Mouse (Mus musculus) midbrain, embryonic 12.5 days (tissue): ENCODE results near the gene Aldh9a1. TPM values are rescaled to one million over a fixed set of nuclear protein-coding genes. Genes with fewer than 3 reads are reported as not detected.

ENCODE experiments used
- ATAC-seq: fragments of 200-750 bp; cut with Nextera tagmentation; 2 replicates; pipeline ENCODE4 v1.8.0; 2017; ENCODE audit warnings: low read depth, moderate TSS enrichment, moderate library complexity; ENCODE audit not compliant: low FRiP score
- H3K27ac ChIP-seq: fragments of 300-500 bp; sonication (generic); replicated peaks from 2 replicates; pipeline ENCODE4 v1.5.1; 2016; ENCODE audit warnings: mild to moderate bottlenecking
- H3K27me3 ChIP-seq: fragments of 300-500 bp; sonication (generic); 2 replicates; pipeline ENCODE4 v1.6.1; 2016; ENCODE audit warnings: mild to moderate bottlenecking
- H3K36me3 ChIP-seq: fragments of 300-500 bp; sonication (generic); 2 replicates; pipeline ENCODE4 v1.6.1; 2016
- H3K4me1 ChIP-seq: fragments of 300-500 bp; sonication (generic); 2 replicates; pipeline ENCODE4 v1.6.1; 2016
- H3K4me2 ChIP-seq: fragments of 300-500 bp; sonication (generic); replicated peaks from 2 replicates; pipeline ENCODE4 v1.6.1; 2016; ENCODE audit warnings: mild to moderate bottlenecking, moderate library complexity
- H3K4me3 ChIP-seq: fragments of 300-500 bp; sonication (generic); 2 replicates; pipeline ENCODE4 v1.5.1; 2016; ENCODE audit warnings: mild to moderate bottlenecking
- H3K9ac ChIP-seq: fragments of 300-500 bp; sonication (generic); replicated peaks from 2 replicates; pipeline ENCODE4 v1.6.1; 2016; ENCODE audit warnings: mild to moderate bottlenecking, moderate library complexity
- H3K9me3 ChIP-seq: fragments of 300-500 bp; sonication (generic); 2 replicates; pipeline ENCODE4 v1.6.1; 2016; ENCODE audit warnings: mild to moderate bottlenecking
- WGBS: fragments of 180-500 bp; shearing (Covaris S2); methylation state at CpG from one replicate; pipeline ENCODE4 v1.1.7; 2016; 5-methylcytosine and 5-hydroxymethylcytosine counted together
- polyA plus RNA-seq: library from polyadenylated mRNA; unstranded; fragments of >200 nt; fragmentation: Nextera tagmentation; extraction: Ambion mirVana; gene quantifications from 2 replicates; pipeline ENCODE4 v1.2.1, GENCODE M21; 2016

The Aldh9a1 gene
- polyA plus RNA-seq, 1 experiment from 2014 or later: 35.4 TPM

GRCm38 (mm10) chr1:167387796-167388195 is 38.0 kb downstream of the Aldh9a1 start:
- Histone ChIP-seq H3K9ac (no peak overlapping the region), H3K36me3 (no peaks in the 10 kb centered on the region), H3K4me2 (no peak overlapping the region), H3K27me3 (peaks cover 26% of the 10 kb centered on the region), H3K4me1 (peaks cover 8% of the 10 kb centered on the region), H3K9me3 (no peaks in the 10 kb centered on the region), H3K4me3 (no peak overlapping the region), H3K27ac (no peak overlapping the region)
- no peak for ATAC-seq
- 87% methylated on average over 3 of the region's 3 CpGs for WGBS

GRCm38 (mm10) chr1:167388571-167388970 is 38.8 kb downstream of the Aldh9a1 start:
- Histone ChIP-seq H3K4me1 (peaks cover 9% of the 10 kb centered on the region), H3K9me3 (no peaks in the 10 kb centered on the region), H3K4me3 (no peak overlapping the region), H3K9ac (no peak overlapping the region), H3K27me3 (peaks cover 29% of the 10 kb centered on the region), H3K36me3 (no peaks in the 10 kb centered on the region), H3K4me2 (no peak overlapping the region), H3K27ac (no peak overlapping the region)
- WGBS: 81% methylated on average over 6 of the region's 6 CpGs
- no peak for ATAC-seq

GRCm38 (mm10) chr1:167389584-167389983 is 39.8 kb downstream of the Aldh9a1 start:
- no peak overlapping the region for H3K27ac ChIP-seq
- 84% methylated on average over 7 of the region's 7 CpGs for WGBS
- H3K4me2 ChIP-seq: no peak overlapping the region
- ATAC-seq: no peak
- H3K27me3 ChIP-seq: peaks cover 26% of the 10 kb centered on the region
- no peak overlapping the region for H3K9ac ChIP-seq
- H3K36me3 ChIP-seq: no peaks in the 10 kb centered on the region
- H3K9me3 ChIP-seq: no peaks in the 10 kb centered on the region
- no peak overlapping the region for H3K4me3 ChIP-seq
- peaks cover 9% of the 10 kb centered on the region for H3K4me1 ChIP-seq

GRCm38 (mm10) chr1:167390381-167390780 is 40.6 kb downstream of the Aldh9a1 start:
- H3K36me3 ChIP-seq: no peaks in the 10 kb centered on the region
- WGBS: 82% methylated on average over 4 of the region's 4 CpGs
- H3K9me3 ChIP-seq: no peaks in the 10 kb centered on the region
- ATAC-seq: no peak
- peaks cover 26% of the 10 kb centered on the region for H3K27me3 ChIP-seq
- H3K4me3 ChIP-seq: no peak overlapping the region
- H3K4me1 ChIP-seq: peaks cover 9% of the 10 kb centered on the region
- H3K27ac ChIP-seq: no peak overlapping the region
- H3K9ac ChIP-seq: no peak overlapping the region
- no peak overlapping the region for H3K4me2 ChIP-seq

- H3K4me2 ChIP-seq: no peak overlapping the region
- 79% methylated on average over 6 of the region's 6 CpGs for WGBS
- H3K9ac ChIP-seq: 0 out of 2 replicates have a peak overlapping the region, but pooled peaks have one; percentile 1
- ATAC-seq: no peak
- H3K4me3 ChIP-seq: no peak overlapping the region
- H3K36me3 ChIP-seq: no peaks in the 10 kb centered on the region
- H3K9me3 ChIP-seq: no peaks in the 10 kb centered on the region
- peaks cover 26% of the 10 kb centered on the region for H3K27me3 ChIP-seq
- peaks cover 9% of the 10 kb centered on the region for H3K4me1 ChIP-seq
- H3K27ac ChIP-seq: no peak overlapping the region
These were observed 41.5 kb downstream of the Aldh9a1 start for GRCm38 (mm10) chr1:167391241-167391640.

GRCm38 (mm10) chr1:167392031-167392640 is 42.3 kb downstream of the Aldh9a1 start:
- H3K4me3 ChIP-seq: peak overlapping the region; percentile 72
- peak overlapping the region; percentile 76 for H3K4me2 ChIP-seq
- peaks cover 27% of the 10 kb centered on the region for H3K27me3 ChIP-seq
- 68% methylated on average over 2 of the region's 2 CpGs for WGBS
- H3K36me3 ChIP-seq: no peaks in the 10 kb centered on the region
- peaks cover 9% of the 10 kb centered on the region for H3K4me1 ChIP-seq
- H3K9ac ChIP-seq: no peak overlapping the region
- no peak overlapping the region for H3K27ac ChIP-seq
- no peaks in the 10 kb centered on the region for H3K9me3 ChIP-seq
- ATAC-seq: no peak

- peak overlapping the region; percentile 76 for H3K4me2 ChIP-seq
- peaks cover 9% of the 10 kb centered on the region for H3K4me1 ChIP-seq
- ATAC-seq: no peak
- WGBS: 18% methylated on average over 8 of the region's 8 CpGs
- no peaks in the 10 kb centered on the region for H3K9me3 ChIP-seq
- peaks cover 27% of the 10 kb centered on the region for H3K27me3 ChIP-seq
- no peak overlapping the region for H3K27ac ChIP-seq
- H3K9ac ChIP-seq: no peak overlapping the region; the same call in 1 of the 2 replicates
- H3K36me3 ChIP-seq: no peaks in the 10 kb centered on the region
- H3K4me3 ChIP-seq: peak overlapping the region; percentile 72
These were observed 42.9 kb downstream of the Aldh9a1 start for GRCm38 (mm10) chr1:167392687-167393086.

- H3K4me2 ChIP-seq: peak overlapping the region; percentile 76
- H3K9ac ChIP-seq: peak overlapping the region; percentile 74
- H3K36me3 ChIP-seq: no peaks in the 10 kb centered on the region
- ATAC-seq: no peak; the same call in 1 of the 2 replicates
- peaks cover 9% of the 10 kb centered on the region for H3K4me1 ChIP-seq
- H3K27ac ChIP-seq: peak overlapping the region; percentile 83; the same call in 1 of the 2 replicates
- H3K27me3 ChIP-seq: peaks cover 26% of the 10 kb centered on the region
- no peaks in the 10 kb centered on the region for H3K9me3 ChIP-seq
- WGBS: under 1% methylated on average over 15 of the region's 15 CpGs
- peak overlapping the region; percentile 72 for H3K4me3 ChIP-seq
These were observed 43.5 kb downstream of the Aldh9a1 start for GRCm38 (mm10) chr1:167393281-167393680.

- Histone ChIP-seq H3K4me3 (peak within 1 kb of the TSS; percentile 72), H3K27me3 (peaks cover 20% of the 10 kb centered on the region), H3K36me3 (no peaks in the 10 kb centered on the region), H3K27ac (peak within 1 kb of the TSS; percentile 83), H3K4me1 (peaks cover 9% of the 10 kb centered on the region), H3K9ac (peak within 1 kb of the TSS; percentile 74), H3K4me2 (peak within 1 kb of the TSS; percentile 76), H3K9me3 (no peaks in the 10 kb centered on the region)
- WGBS: under 1% methylated on average over 45 of the region's 45 CpGs
- ATAC-seq: peak; percentile 93
These were observed 44.1 kb downstream of the Aldh9a1 start, which contains the start of gene Mgst3 for GRCm38 (mm10) chr1:167393683-167394492. TSS of gene Mgst3 (minus strand) at chr1:167393841.

GRCm38 (mm10) chr1:167405237-167405636 is 55.4 kb downstream of the Aldh9a1 start:
- no peak for ATAC-seq
- 87% methylated on average over 4 of the region's 4 CpGs for WGBS
- Histone ChIP-seq H3K9me3 (no peaks in the 10 kb centered on the region), H3K4me2 (no peak overlapping the region), H3K9ac (no peak overlapping the region), H3K27ac (no peak overlapping the region), H3K36me3 (no peaks in the 10 kb centered on the region), H3K27me3 (peaks cover 5% of the 10 kb centered on the region; the same call in 1 of the 2 replicates), H3K4me3 (no peak overlapping the region), H3K4me1 (no peaks in the 10 kb centered on the region)

GRCm38 (mm10) chr1:167409601-167410000 is 59.8 kb downstream of the Aldh9a1 start:
- H3K27me3 ChIP-seq: 0 out of 2 replicates have a peak, but pooled peaks cover 5% of the 10 kb centered on the region
- 79% methylated on average over 4 of the region's 4 CpGs for WGBS
- H3K9me3 ChIP-seq: no peaks in the 10 kb centered on the region
- H3K9ac ChIP-seq: no peak overlapping the region
- H3K4me2 ChIP-seq: no peak overlapping the region
- no peak for ATAC-seq
- H3K4me1 ChIP-seq: no peaks in the 10 kb centered on the region
- H3K27ac ChIP-seq: no peak overlapping the region
- no peak overlapping the region for H3K4me3 ChIP-seq
- H3K36me3 ChIP-seq: no peaks in the 10 kb centered on the region
